In the genomic region with DNA sequence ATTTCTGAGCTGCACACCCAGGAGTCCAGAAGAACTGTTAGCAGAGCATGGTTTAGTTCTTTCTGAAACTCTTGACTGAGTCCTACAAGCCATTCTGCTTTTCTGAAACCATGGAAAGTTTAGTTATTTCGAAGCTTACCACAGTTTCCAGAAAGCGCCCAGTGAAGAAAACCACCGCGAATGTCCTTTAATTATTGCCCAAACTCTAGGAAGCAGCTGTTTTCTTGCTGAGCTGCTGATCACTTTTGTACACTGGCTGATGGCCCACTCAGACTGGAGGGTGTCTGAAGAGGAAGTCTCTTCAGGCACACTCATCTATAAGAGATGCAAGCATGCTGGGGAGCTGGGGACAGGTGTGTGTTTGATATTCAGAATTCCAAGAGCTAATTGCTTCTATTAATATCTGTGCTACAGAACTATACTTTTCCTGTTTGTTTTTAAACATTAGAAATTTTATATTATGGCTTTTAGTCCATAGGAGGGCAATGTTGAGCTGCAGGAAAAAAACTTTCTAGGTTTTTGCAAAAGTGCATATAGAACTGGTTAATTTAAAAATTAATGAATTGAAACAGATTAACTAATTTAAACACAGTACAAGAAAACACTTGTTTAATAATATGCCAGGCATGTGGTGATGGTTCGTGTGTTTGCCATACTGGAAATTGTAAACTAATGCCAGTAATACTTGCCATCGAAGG, we compare ENCODE assay signal across 12 mouse cellular contexts.
DNase-seq lines count a peak whose midpoint lies in the region; ATAC-seq and TF ChIP-seq lines count a peak whose summit lies in the region.
"Had no signal": no experiment of that assay in that cellular context is flagged by ENCODE, and none has a peak within 500 bp of the region (broad histone marks: within the 10 kb centered on the region; RNA-seq: fewer than 3 reads in every experiment).

No protein-coding gene starts in this region.

- H3K9ac ChIP-seq in embryonic facial prominence, embryonic 14.5 days (ENCODE audit: low read depth, low read length), result no peak overlapping the region
- no peak overlapping the region for H3K9ac ChIP-seq in intestine, postnatal 0 days (ENCODE audit: low read depth, low read length)
- H3K9ac ChIP-seq in intestine, embryonic 16.5 days (ENCODE audit: low read depth, low read length), result no peak overlapping the region
- no peak overlapping the region for H3K9ac ChIP-seq in lung, postnatal 0 days (replicated peaks; ENCODE audit: low read depth)
- H3K9ac ChIP-seq: embryonic facial prominence, embryonic 15.5 days; liver, embryonic 13.5 days had no signal

- H3K27ac ChIP-seq in embryonic facial prominence, embryonic 14.5 days (replicated peaks; ENCODE audit: low read depth, low read length), result no peak overlapping the region
- no peak overlapping the region for H3K27ac ChIP-seq in embryonic facial prominence, embryonic 10.5 days (replicated peaks)
- no peak overlapping the region for H3K27ac ChIP-seq in intestine, postnatal 0 days (ENCODE audit: low read depth, low read length)
- H3K27ac ChIP-seq in intestine, embryonic 16.5 days (ENCODE audit: low read length), result no peak overlapping the region
- no peak overlapping the region for H3K27ac ChIP-seq in lung, postnatal 0 days (ENCODE audit: low read length)
- H3K27ac ChIP-seq: embryonic facial prominence, embryonic 15.5 days; liver, embryonic 13.5 days had no signal

- no peak overlapping the region for H3K4me3 ChIP-seq in embryonic facial prominence, embryonic 14.5 days (ENCODE audit: low read depth, low read length)
- no peak overlapping the region for H3K4me3 ChIP-seq in embryonic facial prominence, embryonic 10.5 days
- H3K4me3 ChIP-seq in intestine, postnatal 0 days (ENCODE audit: low read depth, low read length), result no peak overlapping the region
- H3K4me3 ChIP-seq in intestine, embryonic 16.5 days (ENCODE audit: low read length), result no peak overlapping the region
- no peak overlapping the region for H3K4me3 ChIP-seq in lung, adult 2 months (replicated peaks; ENCODE audit: extremely low read depth, low read depth, low read length)
- H3K4me3 ChIP-seq in lung, postnatal 0 days (ENCODE audit: low read depth, low read length), result no peak overlapping the region
- H3K4me3 ChIP-seq: embryonic facial prominence, embryonic 15.5 days; liver, embryonic 13.5 days had no signal

- no peaks in the 10 kb centered on the region for H3K27me3 ChIP-seq in embryonic facial prominence, embryonic 14.5 days (replicated peaks; ENCODE audit: control insufficient read depth, insufficient read depth, low read length)
- H3K27me3 ChIP-seq in embryonic facial prominence, embryonic 10.5 days (replicated peaks; ENCODE audit: low read depth, poor library complexity, severe bottlenecking), result no peaks in the 10 kb centered on the region
- no peaks in the 10 kb centered on the region for H3K27me3 ChIP-seq in intestine, postnatal 0 days (replicated peaks; ENCODE audit: control insufficient read depth, insufficient read depth, low read length)
- no peaks in the 10 kb centered on the region for H3K27me3 ChIP-seq in intestine, embryonic 16.5 days (replicated peaks; ENCODE audit: control insufficient read depth, insufficient read depth, low read length)
- no peaks in the 10 kb centered on the region for H3K27me3 ChIP-seq in lung, postnatal 0 days (replicated peaks; ENCODE audit: insufficient read depth, low read length)
- H3K27me3 ChIP-seq: embryonic facial prominence, embryonic 15.5 days; liver, embryonic 13.5 days had no signal

- TF ChIP-seq EP300 in lung, postnatal 0 days (IDR thresholded peaks at IDR 0.05), result no peak

- H3K9me3 ChIP-seq in embryonic facial prominence, embryonic 14.5 days (ENCODE audit: control insufficient read depth, low read length), result no peaks in the 10 kb centered on the region
- H3K9me3 ChIP-seq in embryonic facial prominence, embryonic 10.5 days, result no peaks in the 10 kb centered on the region
- no peaks in the 10 kb centered on the region for H3K9me3 ChIP-seq in intestine, postnatal 0 days (ENCODE audit: control insufficient read depth)
- H3K9me3 ChIP-seq in intestine, embryonic 16.5 days (ENCODE audit: control insufficient read depth, low read length), result no peaks in the 10 kb centered on the region; the same call in 1 of the 2 replicates
- H3K9me3 ChIP-seq in lung, postnatal 0 days (ENCODE audit: low read length), result no peaks in the 10 kb centered on the region
- H3K9me3 ChIP-seq: embryonic facial prominence, embryonic 15.5 days; G1E; liver, embryonic 13.5 days had no signal

- no peak for ATAC-seq in embryonic facial prominence, embryonic 14.5 days (ENCODE audit: low read depth)
- ATAC-seq in intestine, postnatal 0 days, result no peak
- no peak for ATAC-seq in intestine, embryonic 16.5 days
- ATAC-seq in lung, postnatal 0 days, result no peak
- no peak for ATAC-seq in activated CD4-positive, CD25-positive, alpha-beta regulatory T cell, adult 4 months

- TF ChIP-seq POLR2A in lung, adult 2 months (IDR thresholded peaks at IDR 0.05; ENCODE audit: borderline replicate concordance, extremely low read depth, low read depth, low read length), result no peak

- no peak overlapping the region for H3K4me2 ChIP-seq in embryonic facial prominence, embryonic 14.5 days (ENCODE audit: low read depth, low read length)
- H3K4me2 ChIP-seq in intestine, postnatal 0 days (replicated peaks; ENCODE audit: low read depth), result no peak overlapping the region
- H3K4me2 ChIP-seq in intestine, embryonic 16.5 days (ENCODE audit: low read depth, low read length), result no peak overlapping the region
- H3K4me2 ChIP-seq in lung, postnatal 0 days (replicated peaks; ENCODE audit: low read depth, low read length), result no peak overlapping the region
- H3K4me2 ChIP-seq: embryonic facial prominence, embryonic 15.5 days; liver, embryonic 13.5 days had no signal

- DNase-seq in embryonic facial prominence, embryonic 14.5 days (ENCODE audit: low spot score), result peak; percentile 27
- DNase-seq in embryonic facial prominence, embryonic 10.5 days (ENCODE audit: low spot score), result no peak
- DNase-seq in lung, adult 18-20 months, result peak; percentile 5 to 14
- DNase-seq in lung, adult 2 months, result no peak
- DNase-seq in lung, postnatal 0 days (ENCODE audit: low spot score), result peak; percentile 19
- DNase-seq: cerebellum, postnatal 36 days; liver, embryonic 13.5 days had no signal

- no peaks in the 10 kb centered on the region for H3K36me3 ChIP-seq in embryonic facial prominence, embryonic 14.5 days (ENCODE audit: control insufficient read depth, insufficient read depth, low read length)
- H3K36me3 ChIP-seq in embryonic facial prominence, embryonic 10.5 days (replicated peaks), result no peaks in the 10 kb centered on the region
- H3K36me3 ChIP-seq in intestine, postnatal 0 days (ENCODE audit: control insufficient read depth, insufficient read depth), result no peaks in the 10 kb centered on the region
- no peaks in the 10 kb centered on the region for H3K36me3 ChIP-seq in intestine, embryonic 16.5 days (ENCODE audit: control insufficient read depth, insufficient read depth, low read length)
- H3K36me3 ChIP-seq in lung, postnatal 0 days (ENCODE audit: insufficient read depth, low read length), result no peaks in the 10 kb centered on the region
- H3K36me3 ChIP-seq: embryonic facial prominence, embryonic 15.5 days; G1E; liver, embryonic 13.5 days had no signal

- no peaks in the 10 kb centered on the region for H3K4me1 ChIP-seq in embryonic facial prominence, embryonic 14.5 days (ENCODE audit: control insufficient read depth, insufficient read depth, low read length)
- H3K4me1 ChIP-seq in embryonic facial prominence, embryonic 10.5 days, result no peaks in the 10 kb centered on the region
- H3K4me1 ChIP-seq in intestine, postnatal 0 days (replicated peaks; ENCODE audit: control insufficient read depth, insufficient read depth, low read length), result no peaks in the 10 kb centered on the region
- no peaks in the 10 kb centered on the region for H3K4me1 ChIP-seq in intestine, embryonic 16.5 days (ENCODE audit: control insufficient read depth, insufficient read depth, low read length)
- H3K4me1 ChIP-seq in lung, adult 2 months (ENCODE audit: control insufficient read depth, insufficient read depth, low read length), result no peaks in the 10 kb centered on the region
- H3K4me1 ChIP-seq in lung, postnatal 0 days (ENCODE audit: insufficient read depth, low read depth, low read length), result no peaks in the 10 kb centered on the region
- H3K4me1 ChIP-seq: embryonic facial prominence, embryonic 15.5 days; liver, embryonic 13.5 days had no signal

- TF ChIP-seq CTCF in intestine, postnatal 0 days (IDR thresholded peaks at IDR 0.05; ENCODE audit: low read depth), result peak; percentile 33
- no peak for TF ChIP-seq CTCF in lung, adult 2 months (IDR thresholded peaks at IDR 0.05; ENCODE audit: insufficient read depth, low read length)
- TF ChIP-seq CTCF in lung, postnatal 0 days (IDR thresholded peaks at IDR 0.05), result no peak

- WGBS in embryonic facial prominence, embryonic 14.5 days, result 73% methylated on average over 6 of the region's 6 CpGs
- 94% methylated on average over 6 of the region's 6 CpGs for WGBS in embryonic facial prominence, embryonic 10.5 days
- 75% methylated on average over 6 of the region's 6 CpGs for WGBS in intestine, postnatal 0 days
- 77% methylated on average over 6 of the region's 6 CpGs for WGBS in intestine, embryonic 16.5 days
- 59% methylated on average over 6 of the region's 6 CpGs for WGBS in lung, adult 2 months
- WGBS in lung, postnatal 0 days, result 65% methylated on average over 6 of the region's 6 CpGs

Comparison
In these comparisons a context has a peak if more than half of its experiments do, and no peak if none do; other contexts are left out.
1. DNase-seq: peak in embryonic facial prominence, embryonic 14.5 days (single experiment), lung, adult 18-20 months (2 of 2) and lung, postnatal 0 days (single experiment); none in embryonic facial prominence, embryonic 10.5 days (single experiment) and lung, adult 2 months (single experiment).